Mouse (Mus musculus) liver, postnatal 0 days (tissue): Measurements from ENCODE around the gene Otop1.

ENCODE experiments used
- CTCF ChIP-seq: sonication (generic); IDR thresholded peaks from 2 replicates; pipeline ENCODE4 v1.5.1; 2016; ENCODE audit warnings: antibody characterized with exemption, low read depth
- EP300 ChIP-seq: IDR thresholded peaks from 2 replicates; pipeline ENCODE4 v1.6.1; 2016; ENCODE audit warnings: antibody characterized with exemption, low read depth, mild to moderate bottlenecking

DNA sequence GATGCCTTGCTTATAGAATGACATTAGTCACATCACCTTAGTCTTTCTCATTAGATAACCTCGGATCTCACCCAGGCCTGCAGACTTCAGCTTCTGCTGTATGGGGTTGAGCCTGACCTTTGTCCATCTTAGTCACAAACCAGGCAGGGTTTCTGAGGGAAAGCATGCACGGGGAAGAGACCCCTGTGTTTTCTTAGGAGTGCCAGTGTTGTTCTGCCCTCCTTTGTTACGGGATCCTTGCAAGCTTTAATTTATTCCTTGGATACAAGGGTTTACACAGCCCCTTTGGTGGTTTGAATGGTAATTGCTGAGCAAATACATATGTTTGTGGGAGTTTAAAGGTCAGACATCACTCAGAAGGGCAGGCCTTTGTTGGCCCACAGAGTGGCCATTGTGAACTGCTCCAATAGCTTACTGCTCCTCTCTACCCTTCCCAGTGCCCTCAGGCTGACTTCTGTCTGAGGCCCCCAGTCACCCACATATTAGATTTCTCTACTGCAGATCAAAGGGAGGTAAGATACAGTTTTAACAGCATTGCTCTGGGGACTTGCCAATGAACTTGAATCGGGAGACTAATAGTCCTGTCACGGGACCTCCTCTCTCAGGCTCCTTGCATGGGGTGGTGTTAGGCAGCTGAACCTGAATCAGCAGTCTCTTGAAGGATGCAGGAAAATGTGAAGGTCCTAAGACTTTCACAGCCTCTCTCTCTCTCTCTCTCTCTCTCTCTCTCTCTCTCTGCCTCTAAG, 34.9 kb upstream of the Otop1 start:
- TF ChIP-seq EP300 = no peak
- TF ChIP-seq CTCF = no peak
